Comparison of ENCODE assay signal across 28 mouse cellular contexts in the genomic region with DNA sequence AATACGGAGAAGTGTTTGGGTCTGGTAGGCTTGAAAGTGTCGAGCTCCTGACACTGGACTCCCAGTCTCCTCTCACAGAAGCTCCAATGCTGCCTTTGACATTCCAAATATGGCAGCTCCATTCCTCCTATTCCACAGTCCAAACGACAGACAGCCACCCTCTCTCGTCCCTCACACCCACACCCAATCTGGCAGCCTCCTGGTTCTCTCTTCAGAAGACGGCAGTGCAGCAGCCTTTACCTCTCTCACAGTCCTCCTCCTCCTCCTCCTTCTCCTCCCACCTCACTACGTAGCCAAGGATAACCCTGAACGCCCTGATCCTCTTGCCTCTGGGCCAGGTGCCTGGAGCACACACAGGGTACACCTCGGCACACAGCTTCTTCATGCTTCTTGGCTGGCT. TPM values are rescaled to one million over a fixed set of nuclear protein-coding genes. Genes with fewer than 3 reads are reported as not detected.
DNase-seq lines count a peak whose midpoint lies in the region; ATAC-seq and TF ChIP-seq lines count a peak whose summit lies in the region.
"Had no signal": no experiment of that assay in that cellular context is flagged by ENCODE, and none has a peak within 500 bp of the region (broad histone marks: within the 10 kb centered on the region; RNA-seq: fewer than 3 reads in every experiment).

No protein-coding gene starts in this region.

- H3K27me3 ChIP-seq in forebrain, postnatal 0 days (ENCODE audit: insufficient read depth, low read length), result no peaks in the 10 kb centered on the region
- H3K27me3 ChIP-seq in intestine, embryonic 16.5 days (replicated peaks; ENCODE audit: control insufficient read depth, insufficient read depth, low read length), result no peaks in the 10 kb centered on the region
- H3K27me3 ChIP-seq in forebrain, embryonic 11.5 days (ENCODE audit: control insufficient read depth, insufficient read depth, low read length), result no peaks in the 10 kb centered on the region
- H3K27me3 ChIP-seq: embryonic facial prominence, embryonic 12.5 days; forebrain, embryonic 15.5 days; hindbrain, embryonic 15.5 days; intestine, embryonic 15.5 days; kidney, embryonic 15.5 days; stomach, embryonic 15.5 days had no signal

- no peak overlapping the region for H3K27ac ChIP-seq in forebrain, postnatal 0 days (ENCODE audit: low read depth, low read length)
- H3K27ac ChIP-seq in intestine, embryonic 16.5 days (ENCODE audit: low read length), result no peak overlapping the region
- H3K27ac ChIP-seq in forebrain, embryonic 11.5 days (ENCODE audit: low read depth, low read length), result no peak overlapping the region
- H3K27ac ChIP-seq: embryonic facial prominence, embryonic 12.5 days; forebrain, embryonic 15.5 days; hindbrain, embryonic 15.5 days; intestine, embryonic 15.5 days; kidney, embryonic 15.5 days; macrophage; midbrain, embryonic 10.5 days; stomach, embryonic 15.5 days had no signal

- H3K4me3 ChIP-seq in forebrain, postnatal 0 days (ENCODE audit: low read depth, low read length), result no peak overlapping the region
- no peak overlapping the region for H3K4me3 ChIP-seq in intestine, embryonic 16.5 days (ENCODE audit: low read length)
- H3K4me3 ChIP-seq in forebrain, embryonic 11.5 days (ENCODE audit: low read depth, low read length), result no peak overlapping the region
- H3K4me3 ChIP-seq: embryonic facial prominence, embryonic 12.5 days; erythroblast, embryonic 14.5 days; forebrain, embryonic 15.5 days; hindbrain, embryonic 15.5 days; intestine, embryonic 15.5 days; kidney, embryonic 15.5 days; midbrain, embryonic 10.5 days; stomach, embryonic 15.5 days had no signal

- no peaks in the 10 kb centered on the region for H3K9me3 ChIP-seq in forebrain, postnatal 0 days (ENCODE audit: low read length)
- H3K9me3 ChIP-seq in intestine, embryonic 16.5 days (ENCODE audit: control insufficient read depth, low read length), result no peaks in the 10 kb centered on the region
- no peaks in the 10 kb centered on the region for H3K9me3 ChIP-seq in forebrain, embryonic 11.5 days (ENCODE audit: control insufficient read depth, low read length)
- H3K9me3 ChIP-seq: embryonic facial prominence, embryonic 12.5 days; forebrain, embryonic 15.5 days; hindbrain, embryonic 15.5 days; intestine, embryonic 15.5 days; kidney, embryonic 15.5 days; midbrain, embryonic 10.5 days; stomach, embryonic 15.5 days had no signal

- no peak for ATAC-seq in forebrain, postnatal 0 days
- ATAC-seq in intestine, embryonic 16.5 days, result no peak
- ATAC-seq in forebrain, embryonic 11.5 days (replicated peaks; ENCODE audit: low FRiP score), result no peak
- ATAC-seq: forebrain, embryonic 15.5 days; intestine, embryonic 15.5 days had no signal

- no peak overlapping the region for H3K9ac ChIP-seq in forebrain, postnatal 0 days
- H3K9ac ChIP-seq in intestine, embryonic 16.5 days (ENCODE audit: low read depth, low read length), result no peak overlapping the region
- H3K9ac ChIP-seq in forebrain, embryonic 11.5 days (ENCODE audit: low read length), result no peak overlapping the region
- H3K9ac ChIP-seq: embryonic facial prominence, embryonic 12.5 days; forebrain, embryonic 15.5 days; hindbrain, embryonic 15.5 days; intestine, embryonic 15.5 days; kidney, embryonic 15.5 days; lung, embryonic 14.5 days; stomach, embryonic 15.5 days had no signal

- intact Hi-C loops in left cerebral cortex, postnatal 25 days (cut with DNase I), result no loop called here

- peak; percentile 80 to 82 for DNase-seq in right cerebral cortex, adult 2 months (ENCODE audit: low spot score in 2 of 2)
- no peak for DNase-seq in right cerebral cortex, postnatal 14 days
- peak; percentile 70 to 78 for DNase-seq in layer of hippocampus, adult 8-10 months (ENCODE audit: low spot score in 2 of 2)
- peak; percentile 62 to 93 for DNase-seq in left cerebral cortex, postnatal 25 days (ENCODE audit: low spot score in 2 of 2)
- DNase-seq in forebrain, postnatal 0 days, result no peak
- DNase-seq in forebrain, embryonic 11.5 days (ENCODE audit: low spot score), result no peak
- DNase-seq: cerebellum, adult 9-10 months; gastrocnemius, postnatal 10 days; heart, adult 11 months; heart, postnatal 36 days; lung, embryonic 14.5 days; retina, postnatal 1 day had no signal

- no peak overlapping the region for H3K4me2 ChIP-seq in forebrain, postnatal 0 days (ENCODE audit: low read depth)
- H3K4me2 ChIP-seq in intestine, embryonic 16.5 days (ENCODE audit: low read depth, low read length), result no peak overlapping the region
- H3K4me2 ChIP-seq in forebrain, embryonic 11.5 days (ENCODE audit: low read depth, low read length, severe bottlenecking), result no peak overlapping the region
- H3K4me2 ChIP-seq: embryonic facial prominence, embryonic 12.5 days; forebrain, embryonic 15.5 days; hindbrain, embryonic 15.5 days; intestine, embryonic 15.5 days; kidney, embryonic 15.5 days; liver, embryonic 11.5 days; lung, embryonic 14.5 days; stomach, embryonic 15.5 days had no signal

- 88% methylated on average over 8 of the region's 8 CpGs for WGBS in forebrain, postnatal 0 days
- 91% methylated on average over 8 of the region's 8 CpGs for WGBS in intestine, embryonic 16.5 days
- WGBS in forebrain, embryonic 11.5 days, result 93% methylated on average over 8 of the region's 8 CpGs

- no peaks in the 10 kb centered on the region for H3K4me1 ChIP-seq in forebrain, postnatal 0 days (ENCODE audit: insufficient read depth)
- no peaks in the 10 kb centered on the region for H3K4me1 ChIP-seq in intestine, embryonic 16.5 days (ENCODE audit: control insufficient read depth, insufficient read depth, low read length)
- H3K4me1 ChIP-seq in forebrain, embryonic 11.5 days (replicated peaks; ENCODE audit: control insufficient read depth, insufficient read depth, low read length), result no peaks in the 10 kb centered on the region
- H3K4me1 ChIP-seq: embryonic facial prominence, embryonic 12.5 days; forebrain, embryonic 15.5 days; hindbrain, embryonic 15.5 days; intestine, embryonic 15.5 days; kidney, embryonic 15.5 days; midbrain, embryonic 10.5 days; stomach, embryonic 15.5 days had no signal

- no peak for TF ChIP-seq CTCF in forebrain, postnatal 0 days (IDR thresholded peaks at IDR 0.05; ENCODE audit: low read depth)

- H3K36me3 ChIP-seq in forebrain, postnatal 0 days (ENCODE audit: insufficient read depth), result peaks cover 81% of the 10 kb centered on the region
- peaks cover 23% of the 10 kb centered on the region; the same call in 1 of the 2 replicates for H3K36me3 ChIP-seq in intestine, embryonic 16.5 days (ENCODE audit: control insufficient read depth, insufficient read depth, low read length)
- no peaks in the 10 kb centered on the region; the same call in 1 of the 2 replicates for H3K36me3 ChIP-seq in forebrain, embryonic 11.5 days (ENCODE audit: control insufficient read depth, insufficient read depth, low read length)

RNA-seq across cellular contexts. Expression of a gene that starts 10.9 kb away (rescaled TPM):
- 10 to 100 TPM; 42.0 to 51.0 (median 44.1) TPM for total RNA-seq in layer of hippocampus, adult 8-10 months (2022)
- total RNA-seq in left cerebral cortex, postnatal 25 days (2021), result 10 to 100 TPM; 38.0 to 40.3 TPM
- total RNA-seq in forebrain, postnatal 0 days (2014; rRNA removed), result 14.3 and 19.2 TPM in 2 replicates
- 4.8 and 6.5 TPM in 2 replicates for polyA plus RNA-seq in forebrain, postnatal 0 days (2015; fragmentation: Nextera tagmentation; extraction: Ambion mirVana)
- polyA plus RNA-seq in intestine, embryonic 16.5 days (2015; fragmentation: Nextera tagmentation; extraction: Ambion mirVana), result 4.2 and 4.3 TPM in 2 replicates
- polyA plus RNA-seq in forebrain, embryonic 11.5 days (2014; fragmentation: Nextera tagmentation; extraction: Ambion mirVana), result 4.2 and 4.3 TPM in 2 replicates

RNA-seq across cellular contexts. Expression of a gene that starts 13.6 kb away (rescaled TPM):
- 10 to 100 TPM; 22.6 to 26.0 (median 25.6) TPM for total RNA-seq in layer of hippocampus, adult 8-10 months (2022)
- 10 to 100 TPM; 18.0 to 22.1 TPM for total RNA-seq in left cerebral cortex, postnatal 25 days (2021)
- 13.2 and 17.7 TPM in 2 replicates for total RNA-seq in forebrain, postnatal 0 days (2014; rRNA removed)
- polyA plus RNA-seq in forebrain, postnatal 0 days (2015; fragmentation: Nextera tagmentation; extraction: Ambion mirVana), result 10.6 and 14.7 TPM in 2 replicates
- 21.3 and 24.1 TPM in 2 replicates for polyA plus RNA-seq in intestine, embryonic 16.5 days (2015; fragmentation: Nextera tagmentation; extraction: Ambion mirVana)
- 20.4 and 21.2 TPM in 2 replicates for polyA plus RNA-seq in forebrain, embryonic 11.5 days (2014; fragmentation: Nextera tagmentation; extraction: Ambion mirVana)

RNA-seq across cellular contexts. Expression of a gene that starts 33.4 kb away (rescaled TPM):
- total RNA-seq in layer of hippocampus, adult 8-10 months (2022), result not detected
- total RNA-seq in left cerebral cortex, postnatal 25 days (2021), result under 1 TPM; 0.60 to 0.94 TPM
- not detected in 2 replicates for total RNA-seq in forebrain, postnatal 0 days (2014; rRNA removed)
- not detected in 2 replicates for polyA plus RNA-seq in forebrain, postnatal 0 days (2015; fragmentation: Nextera tagmentation; extraction: Ambion mirVana)
- polyA plus RNA-seq in intestine, embryonic 16.5 days (2015; fragmentation: Nextera tagmentation; extraction: Ambion mirVana), result 65.6 and 72.2 TPM in 2 replicates
- polyA plus RNA-seq in forebrain, embryonic 11.5 days (2014; fragmentation: Nextera tagmentation; extraction: Ambion mirVana), result not detected in 2 replicates
- total RNA-seq: common myeloid progenitor, adult 5-6 weeks had no signal
- polyA plus RNA-seq: embryonic facial prominence, embryonic 12.5 days; forebrain, embryonic 15.5 days; lung, embryonic 14.5 days; macrophage; midbrain, embryonic 10.5 days; neural tube, embryonic 11.5 days had no signal

RNA-seq across cellular contexts. Expression of a gene that starts 46.1 kb away (rescaled TPM):
- not detected for total RNA-seq in layer of hippocampus, adult 8-10 months (2022)
- total RNA-seq in left cerebral cortex, postnatal 25 days (2021), result not detected
- total RNA-seq in forebrain, postnatal 0 days (2014; rRNA removed), result 0.69 TPM in 1 of 2 replicates, not detected in the other
- polyA plus RNA-seq in forebrain, postnatal 0 days (2015; fragmentation: Nextera tagmentation; extraction: Ambion mirVana), result 0.18 and 0.39 TPM in 2 replicates
- polyA plus RNA-seq in intestine, embryonic 16.5 days (2015; fragmentation: Nextera tagmentation; extraction: Ambion mirVana), result 455 and 890 TPM in 2 replicates
- polyA plus RNA-seq in forebrain, embryonic 11.5 days (2014; fragmentation: Nextera tagmentation; extraction: Ambion mirVana), result not detected in 2 replicates
- total RNA-seq: adrenal gland, adult 18-20 months; common myeloid progenitor, adult 5-6 weeks; gastrocnemius, postnatal 10 days; heart, postnatal 36 days had no signal
- polyA plus RNA-seq: embryonic facial prominence, embryonic 12.5 days; erythroblast, embryonic 14.5 days; forebrain, embryonic 15.5 days; heart, embryonic 14.5 days; limb, embryonic 11.5 days; liver, embryonic 11.5 days; lung, embryonic 14.5 days; macrophage; midbrain, embryonic 10.5 days; neural tube, embryonic 11.5 days had no signal

RNA-seq across cellular contexts. Expression of a gene that starts 56.6 kb away (rescaled TPM):
- total RNA-seq in layer of hippocampus, adult 8-10 months (2022), result 10 to 100 TPM; 43.0 to 50.3 (median 46.2) TPM
- 10 to 100 TPM; 39.8 to 41.1 TPM for total RNA-seq in left cerebral cortex, postnatal 25 days (2021)
- 17.2 and 20.7 TPM in 2 replicates for total RNA-seq in forebrain, postnatal 0 days (2014; rRNA removed)
- 8.2 and 11.1 TPM in 2 replicates for polyA plus RNA-seq in forebrain, postnatal 0 days (2015; fragmentation: Nextera tagmentation; extraction: Ambion mirVana)
- polyA plus RNA-seq in intestine, embryonic 16.5 days (2015; fragmentation: Nextera tagmentation; extraction: Ambion mirVana), result 16.5 and 17.2 TPM in 2 replicates
- 22.6 and 24.2 TPM in 2 replicates for polyA plus RNA-seq in forebrain, embryonic 11.5 days (2014; fragmentation: Nextera tagmentation; extraction: Ambion mirVana)

Comparison
In these comparisons a context has a peak if more than half of its experiments do, and no peak if none do; other contexts are left out.
1. DNase-seq: peak in right cerebral cortex, adult 2 months (2 of 2), layer of hippocampus, adult 8-10 months (2 of 2) and left cerebral cortex, postnatal 25 days (2 of 2); none in right cerebral cortex, postnatal 14 days (single experiment), forebrain, postnatal 0 days (single experiment) and forebrain, embryonic 11.5 days (single experiment).